Mouse (Mus musculus) cerebellum, adult 8-10 months (tissue): ENCODE results near the gene Itm2c.

Source experiments
- DNase-seq: peaks from one replicate; pipeline ENCODE4 v3.0.0; 2022

Itm2c gene

GRCm38 (mm10) chr1:85935148-85935852 is 41.2 kb downstream of the Itm2c start:
- peak; percentile 51 for DNase-seq

- no peak for DNase-seq
These were observed 42.2 kb downstream of the Itm2c start for GRCm38 (mm10) chr1:85936265-85936664.

- no peak for DNase-seq
These were observed 43.2 kb downstream of the Itm2c start for GRCm38 (mm10) chr1:85937323-85937722.

GRCm38 (mm10) chr1:85942318-85942717 is 48.2 kb downstream of the Itm2c start:
- no peak for DNase-seq

GRCm38 (mm10) chr1:85949085-85949684 is 55.1 kb downstream of the Itm2c start:
- DNase-seq: no peak

- DNase-seq: no peak
These were observed 61.1 kb downstream of the Itm2c start for GRCm38 (mm10) chr1:85955150-85955549.

GRCm38 (mm10) chr1:85957290-85957689 is 63.2 kb downstream of the Itm2c start:
- no peak for DNase-seq

GRCm38 (mm10) chr1:85957942-85958619 is 64.0 kb downstream of the Itm2c start:
- DNase-seq: no peak
